Mouse (Mus musculus) retina, postnatal 7 days (tissue): Measurements from ENCODE around the gene Efcab9.

Experiments used
- DNase-seq: peaks from one replicate; pipeline ENCODE4 v3.0.0-alpha.2; 2012; ENCODE audit warnings: low read depth, low spot score

Efcab9 gene

GRCm38 (mm10) chr11:32556333-32556990 is 24.6 kb upstream of the Efcab9 start:
- DNase-seq, result no peak

DNA sequence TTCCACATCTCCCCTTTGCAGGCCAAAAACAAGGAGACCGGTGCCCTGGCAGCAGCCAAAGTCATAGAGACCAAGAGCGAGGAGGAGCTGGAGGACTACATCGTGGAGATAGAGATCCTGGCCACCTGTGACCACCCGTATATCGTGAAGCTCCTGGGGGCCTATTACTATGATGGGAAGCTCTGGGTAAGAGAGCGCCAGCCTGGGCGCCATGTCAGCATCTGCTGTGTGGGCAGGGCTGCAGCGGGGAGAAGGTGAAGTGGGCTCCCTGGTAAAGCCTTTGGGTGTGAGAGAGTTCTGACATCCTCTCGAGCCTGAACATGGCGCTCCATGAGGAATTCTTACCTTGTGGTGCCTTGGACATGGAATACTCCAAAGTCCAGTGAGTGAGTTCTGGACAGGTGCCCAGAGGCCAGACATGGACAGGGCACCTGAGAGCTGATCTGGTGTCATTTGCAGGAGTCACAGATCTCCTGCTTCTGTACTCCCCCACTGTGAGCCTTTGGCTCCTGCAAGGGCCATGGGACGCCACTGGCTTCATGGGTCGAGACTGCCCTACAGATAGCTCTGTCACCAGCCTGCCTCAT is 23.3 kb upstream of the Efcab9 start:
- DNase-seq, result no peak

DNA sequence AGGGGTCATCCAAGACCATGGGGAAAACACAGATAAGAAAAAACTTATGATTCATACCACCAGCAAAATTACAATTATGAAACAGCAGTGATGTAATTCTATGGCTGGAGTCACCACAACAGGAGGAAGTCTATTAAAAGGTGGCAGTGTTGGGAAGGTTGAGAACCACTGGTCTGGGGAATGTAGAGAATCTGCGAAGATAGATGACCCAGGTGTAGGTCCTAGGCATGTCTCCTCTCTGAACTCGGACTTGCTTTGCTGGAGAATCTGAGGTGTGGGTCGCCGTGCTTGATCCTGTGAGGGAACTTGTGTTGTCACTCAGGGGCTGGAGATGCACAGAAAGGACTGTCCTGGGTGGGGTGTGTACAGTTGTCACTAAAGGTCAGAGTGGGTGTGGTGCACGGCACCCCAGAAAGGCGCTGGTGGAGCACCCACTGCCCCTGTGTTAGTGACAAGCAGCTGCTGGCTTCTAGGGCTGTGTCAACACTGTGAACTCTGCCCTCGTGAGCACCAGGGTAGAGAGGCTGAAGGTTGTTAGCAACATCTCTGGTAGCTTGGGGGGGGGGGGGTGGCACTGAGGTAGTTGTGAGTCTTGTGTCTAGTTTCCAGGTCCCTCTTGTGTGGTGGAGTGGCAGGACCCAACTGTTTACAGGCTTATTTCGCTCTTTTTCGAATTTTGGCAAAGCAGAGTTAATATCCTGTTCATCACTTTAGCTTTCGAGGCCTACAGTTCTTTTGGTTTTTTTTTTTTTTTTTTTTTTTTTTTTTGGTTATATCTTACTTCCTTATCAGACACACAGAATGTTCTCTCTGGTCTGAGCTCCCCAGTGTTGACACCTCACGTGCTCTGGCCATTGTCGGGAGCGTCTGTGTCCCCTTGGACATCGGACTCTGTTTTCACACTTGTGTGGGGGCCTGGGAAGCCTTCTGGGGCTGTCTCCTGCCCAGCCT is 22.5 kb upstream of the Efcab9 start:
- no peak for DNase-seq

DNA sequence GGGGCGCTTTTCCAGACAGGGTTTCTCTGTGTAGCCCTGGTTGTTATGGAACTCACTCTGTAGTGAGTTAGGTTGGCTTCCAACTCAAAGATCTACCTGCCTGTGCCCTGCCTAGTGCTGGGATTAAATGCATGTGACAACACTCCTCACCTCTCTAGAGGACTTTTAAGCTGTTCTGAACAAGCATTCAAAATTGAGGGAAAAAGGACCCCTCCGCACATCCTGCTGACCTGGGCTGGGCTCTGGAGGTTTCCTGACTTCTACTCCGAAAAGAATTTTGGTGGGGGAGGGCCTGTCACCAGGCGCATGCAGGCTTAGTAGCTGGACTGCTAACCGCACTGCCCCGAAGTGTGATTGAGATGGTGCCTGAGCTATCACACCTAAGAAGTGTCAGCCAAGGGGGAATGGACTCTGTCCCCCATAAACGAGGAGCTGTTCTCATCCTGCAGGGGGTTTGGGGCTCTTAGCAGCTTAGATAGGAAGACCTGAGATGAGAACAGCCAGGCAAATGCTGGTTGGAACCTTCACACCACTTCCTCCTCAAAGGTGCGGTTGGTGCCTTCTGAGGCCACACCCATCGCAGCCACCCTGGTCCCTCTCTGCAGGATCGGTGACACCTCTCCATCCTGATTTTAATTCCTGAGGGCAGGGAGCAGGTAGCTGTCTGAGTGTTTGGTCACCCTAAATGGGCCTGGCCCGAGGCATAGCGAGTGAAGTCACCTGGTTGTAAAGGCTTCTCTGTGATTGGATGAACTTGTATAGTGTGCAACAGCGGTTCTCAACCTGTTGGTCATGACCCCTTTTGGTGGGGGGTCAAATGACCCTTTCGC is 21.6 kb upstream of the Efcab9 start:
- no peak for DNase-seq

- no peak for DNase-seq
Measured at GRCm38 (mm10) chr11:32552401-32553090, 20.7 kb upstream of the Efcab9 start.

GRCm38 (mm10) chr11:32551579-32552297 is 19.9 kb upstream of the Efcab9 start:
- no peak for DNase-seq

DNA sequence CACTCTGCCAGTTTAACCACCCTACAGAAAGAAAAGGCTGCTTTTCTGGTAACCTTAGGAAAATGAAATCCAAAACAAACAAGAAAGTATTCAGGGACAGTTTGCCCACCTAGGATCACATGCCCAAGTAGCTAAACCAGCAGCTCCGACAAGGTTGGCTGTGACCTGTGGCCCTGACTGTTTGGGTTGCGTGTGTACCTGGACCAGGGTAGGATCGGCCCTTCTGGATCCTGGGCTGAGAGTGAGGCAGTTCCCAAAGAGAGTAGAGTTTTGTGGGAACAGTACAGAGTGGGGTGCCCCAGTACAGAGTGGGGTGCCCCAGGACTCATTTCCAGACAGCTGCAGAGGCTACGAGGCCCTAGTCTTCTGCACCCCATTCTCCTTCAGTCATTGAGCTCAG is 19.2 kb upstream of the Efcab9 start:
- no peak for DNase-seq

GRCm38 (mm10) chr11:32550102-32550501 is 18.2 kb upstream of the Efcab9 start:
- no peak for DNase-seq

- DNase-seq, result no peak
Measured at GRCm38 (mm10) chr11:32549236-32549635, 17.4 kb upstream of the Efcab9 start.

DNA sequence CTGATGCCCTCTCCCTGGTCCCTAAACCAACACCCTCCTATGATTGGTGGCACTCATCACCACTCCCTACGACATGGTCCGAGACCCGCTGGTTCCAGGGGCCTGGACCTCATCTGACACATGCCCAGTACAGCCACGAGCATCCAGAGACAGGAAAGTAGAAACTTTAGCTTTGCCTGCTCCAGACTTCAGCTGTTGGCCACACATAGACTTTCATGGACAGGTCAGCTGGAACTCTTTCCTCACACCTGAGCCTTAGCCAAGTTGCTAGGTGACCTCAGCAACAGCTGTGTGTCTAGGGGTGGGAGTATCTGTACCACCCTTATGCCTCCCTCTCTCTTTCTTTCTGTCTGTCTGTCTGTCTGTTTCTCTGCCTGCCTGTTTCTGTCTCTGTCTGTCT is 16.4 kb upstream of the Efcab9 start:
- no peak for DNase-seq

DNA sequence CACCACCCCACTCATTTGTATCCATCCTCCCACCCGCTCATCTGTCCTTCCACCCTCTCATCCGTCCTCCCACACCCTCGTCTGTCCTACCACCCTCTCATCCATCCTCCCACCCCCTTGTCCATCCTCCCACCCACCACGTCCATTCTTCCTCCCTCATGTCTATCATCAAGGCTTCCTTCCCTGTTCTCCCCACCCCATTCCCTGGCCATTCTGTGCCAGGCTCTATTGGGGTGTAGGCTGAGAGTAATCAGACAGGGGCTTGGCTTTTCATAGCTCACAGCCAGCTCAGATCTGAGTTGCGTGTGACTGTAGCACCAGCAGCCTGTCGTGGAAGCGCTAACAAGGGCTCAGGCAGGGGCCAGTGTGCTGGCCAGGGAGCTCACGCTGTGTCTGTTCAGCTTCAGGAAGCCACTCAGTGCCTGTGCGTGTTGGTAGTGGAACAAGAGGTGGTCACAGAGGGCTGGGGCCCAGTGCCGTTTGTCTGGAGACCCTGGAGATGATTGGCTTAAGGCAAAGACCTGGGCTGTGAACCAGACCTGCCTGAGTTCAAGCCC is 15.6 kb upstream of the Efcab9 start:
- DNase-seq, result no peak

DNA sequence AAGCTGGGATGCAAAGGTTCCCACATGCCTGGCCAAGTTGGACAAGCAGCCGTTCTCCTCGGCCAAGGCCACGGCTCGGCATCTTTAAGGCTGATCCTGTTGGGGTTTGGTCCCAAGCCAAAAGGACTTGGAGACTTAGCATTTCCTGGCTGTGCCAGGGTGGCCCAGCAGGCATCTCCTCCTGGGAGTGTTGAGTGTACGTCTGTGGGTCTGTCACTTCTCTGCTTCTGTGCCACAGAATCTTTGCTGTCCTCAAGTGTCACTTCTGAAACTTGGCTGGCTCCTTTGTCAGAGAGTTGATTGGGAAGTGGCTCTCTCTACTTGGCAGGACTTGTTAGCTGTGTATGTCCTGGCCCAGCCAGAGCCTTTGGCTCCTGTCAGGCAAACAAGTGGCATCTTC is 14.6 kb upstream of the Efcab9 start:
- DNase-seq, result no peak

DNA sequence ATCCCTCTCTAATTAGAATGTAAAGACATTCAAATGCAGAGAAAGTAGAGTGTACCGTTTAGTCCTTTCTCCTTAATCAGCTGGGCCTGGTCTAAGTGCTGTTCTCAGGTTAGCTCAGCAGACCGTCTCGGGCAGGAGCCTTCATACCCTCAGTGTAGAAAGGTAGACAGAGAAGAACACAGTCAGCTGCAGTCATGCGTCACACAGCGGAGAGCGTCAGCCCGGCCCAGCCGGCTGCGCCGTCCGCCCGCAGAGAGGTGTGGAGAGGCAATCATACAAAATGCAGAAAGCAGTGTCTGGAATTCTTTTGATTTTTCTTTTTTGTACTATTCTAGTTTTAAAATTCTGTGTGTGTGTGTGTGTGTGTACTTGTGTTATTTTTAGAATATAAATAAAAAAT is 13.7 kb upstream of the Efcab9 start:
- no peak for DNase-seq

DNA sequence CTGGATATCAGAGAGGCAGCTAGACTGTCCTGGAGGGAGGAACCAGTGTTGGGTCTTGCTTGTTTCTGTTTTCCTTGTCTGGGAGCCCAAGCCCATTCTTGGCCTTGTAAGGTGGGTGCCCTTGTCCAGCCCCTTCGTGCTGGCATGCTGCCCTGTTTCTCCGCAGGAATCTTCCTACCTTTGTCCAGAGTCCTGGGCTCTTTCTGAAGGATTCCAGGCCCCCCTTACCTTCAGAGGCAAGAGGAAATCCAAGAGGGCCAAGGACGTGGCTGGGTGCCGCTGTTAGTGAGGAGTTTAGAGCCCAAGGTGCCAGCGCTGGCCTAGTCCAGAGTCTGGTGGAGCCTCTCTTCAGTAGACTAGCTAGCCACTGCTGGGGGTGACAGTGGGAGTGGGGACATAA is 12.6 kb upstream of the Efcab9 start:
- DNase-seq, result no peak

GRCm38 (mm10) chr11:32544041-32544440 is 12.2 kb upstream of the Efcab9 start:
- no peak for DNase-seq

GRCm38 (mm10) chr11:32542687-32543411 is 11.0 kb upstream of the Efcab9 start:
- no peak for DNase-seq

GRCm38 (mm10) chr11:32542181-32542580 is 10.3 kb upstream of the Efcab9 start:
- DNase-seq, result no peak

- no peak for DNase-seq
Measured at GRCm38 (mm10) chr11:32540463-32540862, 8.6 kb upstream of the Efcab9 start.

GRCm38 (mm10) chr11:32539717-32540116 is 7.8 kb upstream of the Efcab9 start:
- no peak for DNase-seq
